Mouse (Mus musculus): ENCODE data around the gene Chst13. TPM values are rescaled to one million over a fixed set of nuclear protein-coding genes. Genes with fewer than 3 reads are reported as not detected.

Chst13 gene
- total RNA-seq (2014; fragmentation: Nextera tagmentation) (not detected in 2 replicates), total RNA-seq (2017) (0.11 TPM in 1 of 2 replicates, not detected in the other), polyA plus RNA-seq (2012) (0.03 TPM in 1 of 2 replicates, not detected in the other)

DNA sequence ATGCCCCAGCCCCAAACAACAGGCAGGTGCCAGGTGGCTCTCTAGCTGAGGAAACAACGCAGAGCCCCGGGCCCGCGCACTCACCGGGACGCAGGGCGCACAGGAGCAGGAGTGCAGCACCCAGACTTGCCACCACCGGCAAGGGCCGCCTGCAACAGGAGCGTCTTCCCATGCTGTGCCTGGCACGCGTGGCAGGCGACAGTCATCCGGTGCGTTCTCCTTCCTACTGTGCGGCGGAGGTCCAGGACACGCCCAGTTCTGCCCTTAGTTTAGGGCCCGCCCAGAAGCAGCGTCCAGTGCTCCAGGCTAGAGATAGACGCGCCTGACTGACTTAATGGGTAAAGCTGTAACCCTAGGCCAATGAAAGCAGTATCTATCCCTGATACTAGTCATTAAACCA, at the start of gene Chst13:
Gene Chst13 (minus strand): TSS at position 195 of the 400 bp plus-strand sequence.
- no peak for ATAC-seq (ENCODE audit: extremely low read depth, insufficient number of reproducible peaks, low FRiP score, poor library complexity, severe bottlenecking)
- TF ChIP-seq GATA2 (IDR thresholded peaks at IDR 0.05; ENCODE audit: borderline replicate concordance, low read depth, low read length): no peak
- no peak for TF ChIP-seq TAL1 (conservative IDR thresholded peaks at IDR 0.05; ENCODE audit: low read depth, low read length)
- TF ChIP-seq CTCF (IDR thresholded peaks at IDR 0.05; ENCODE audit: low read depth, low read length): no peak
- TF ChIP-seq POLR2AphosphoS5 (IDR thresholded peaks at IDR 0.05; ENCODE audit: insufficient replicate concordance, low read depth, low read length): no peak
- no peak for TF ChIP-seq GATA1 (IDR thresholded peaks at IDR 0.05; ENCODE audit: borderline replicate concordance, low read length)
- Histone ChIP-seq H3K27me3 (ENCODE audit: insufficient read depth, low read length) (peaks cover 17% of the 10 kb centered on the region), H3K4me3 (ENCODE audit: low read depth, low read length) (no peak within 1 kb of the TSS), H3K4me1 (ENCODE audit: insufficient read depth, low read depth, low read length) (peaks cover 2% of the 10 kb centered on the region; the same call in 1 of the 2 replicates), H3K9me3 (replicated peaks) (no peaks in the 10 kb centered on the region), H3K36me3 (replicated peaks) (no peaks in the 10 kb centered on the region)
- DNase-seq (ENCODE audit: low spot score): no peak

DNA sequence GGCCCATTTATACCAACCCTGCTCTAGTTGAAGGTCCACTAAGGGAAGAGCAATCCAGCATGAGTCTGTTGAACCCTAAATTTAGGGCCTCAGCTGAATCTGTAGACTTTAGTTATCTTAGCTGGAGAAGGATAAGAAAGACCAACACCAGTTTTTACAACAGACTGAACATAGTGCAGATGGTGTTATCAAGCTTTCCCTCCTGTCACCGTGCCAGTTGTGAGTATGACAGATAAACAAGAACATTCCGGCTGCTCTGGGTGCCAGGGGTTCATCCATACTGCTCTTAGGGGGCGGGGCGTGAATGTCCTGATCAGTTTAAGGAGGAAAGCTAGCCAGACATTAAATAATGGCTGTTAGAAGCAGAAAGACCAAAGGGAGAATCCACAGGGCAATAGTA, 49.7 kb upstream of the Chst13 start:
- H3K4me3 ChIP-seq (ENCODE audit: low read depth, low read length): no peak overlapping the region
- no peaks in the 10 kb centered on the region for H3K9me3 ChIP-seq (replicated peaks)
- TF ChIP-seq GATA2 (IDR thresholded peaks at IDR 0.05; ENCODE audit: borderline replicate concordance, low read depth, low read length): no peak
- TF ChIP-seq TAL1 (conservative IDR thresholded peaks at IDR 0.05; ENCODE audit: low read depth, low read length): peak; percentile 66
- TF ChIP-seq POLR2AphosphoS5 (IDR thresholded peaks at IDR 0.05; ENCODE audit: insufficient replicate concordance, low read depth, low read length): no peak
- H3K4me1 ChIP-seq (ENCODE audit: insufficient read depth, low read depth, low read length): peaks cover 58% of the 10 kb centered on the region
- H3K36me3 ChIP-seq (replicated peaks): peaks cover 82% of the 10 kb centered on the region
- ATAC-seq (ENCODE audit: extremely low read depth, insufficient number of reproducible peaks, low FRiP score, poor library complexity, severe bottlenecking): peak; percentile 67
- H3K27me3 ChIP-seq (ENCODE audit: insufficient read depth, low read length): no peaks in the 10 kb centered on the region
- peak; percentile 44 for DNase-seq (ENCODE audit: low spot score)

DNA sequence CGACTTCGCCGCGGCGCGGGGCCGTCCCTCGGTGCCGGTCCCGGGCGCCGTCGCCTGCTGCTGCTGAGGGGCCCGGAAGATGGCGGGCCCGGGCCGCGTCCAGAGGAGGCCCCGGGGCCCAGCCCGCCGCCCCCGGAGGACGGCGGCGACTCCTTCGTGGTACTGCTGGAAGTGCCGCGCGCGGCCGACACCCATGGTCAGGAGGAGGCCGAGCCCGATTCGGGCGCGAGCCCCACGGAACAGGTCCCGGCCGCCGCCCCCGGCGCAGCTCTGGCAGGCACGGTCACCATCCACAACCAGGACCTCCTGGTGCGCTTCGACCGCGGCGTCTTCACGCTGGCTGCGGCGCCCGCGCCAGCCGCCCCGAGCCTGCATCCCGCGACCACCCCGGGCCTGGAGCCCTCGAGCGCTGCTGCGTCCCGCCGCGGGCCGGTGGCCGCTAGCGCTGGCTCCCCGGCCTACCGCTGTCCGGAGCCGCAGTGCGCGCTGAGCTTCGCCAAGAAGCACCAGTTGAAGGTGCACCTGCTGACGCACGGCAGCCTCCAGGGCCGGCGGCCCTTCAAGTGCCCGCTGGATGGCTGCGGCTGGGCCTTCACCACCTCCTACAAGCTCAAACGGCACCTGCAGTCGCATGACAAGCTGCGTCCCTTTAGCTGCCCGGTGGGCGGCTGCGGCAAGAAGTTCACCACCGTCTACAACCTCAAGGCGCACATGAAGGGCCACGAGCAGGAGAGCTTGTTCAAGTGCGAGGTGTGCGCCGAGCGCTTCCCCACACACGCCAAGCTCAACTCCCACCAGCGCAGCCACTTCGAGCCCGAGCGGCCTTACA, 45.0 kb upstream of the Chst13 start:
- H3K27me3 ChIP-seq (ENCODE audit: insufficient read depth, low read length): peaks cover 13% of the 10 kb centered on the region
- no peak for ATAC-seq (ENCODE audit: extremely low read depth, insufficient number of reproducible peaks, low FRiP score, poor library complexity, severe bottlenecking)
- no peak for DNase-seq (ENCODE audit: low spot score)

DNA sequence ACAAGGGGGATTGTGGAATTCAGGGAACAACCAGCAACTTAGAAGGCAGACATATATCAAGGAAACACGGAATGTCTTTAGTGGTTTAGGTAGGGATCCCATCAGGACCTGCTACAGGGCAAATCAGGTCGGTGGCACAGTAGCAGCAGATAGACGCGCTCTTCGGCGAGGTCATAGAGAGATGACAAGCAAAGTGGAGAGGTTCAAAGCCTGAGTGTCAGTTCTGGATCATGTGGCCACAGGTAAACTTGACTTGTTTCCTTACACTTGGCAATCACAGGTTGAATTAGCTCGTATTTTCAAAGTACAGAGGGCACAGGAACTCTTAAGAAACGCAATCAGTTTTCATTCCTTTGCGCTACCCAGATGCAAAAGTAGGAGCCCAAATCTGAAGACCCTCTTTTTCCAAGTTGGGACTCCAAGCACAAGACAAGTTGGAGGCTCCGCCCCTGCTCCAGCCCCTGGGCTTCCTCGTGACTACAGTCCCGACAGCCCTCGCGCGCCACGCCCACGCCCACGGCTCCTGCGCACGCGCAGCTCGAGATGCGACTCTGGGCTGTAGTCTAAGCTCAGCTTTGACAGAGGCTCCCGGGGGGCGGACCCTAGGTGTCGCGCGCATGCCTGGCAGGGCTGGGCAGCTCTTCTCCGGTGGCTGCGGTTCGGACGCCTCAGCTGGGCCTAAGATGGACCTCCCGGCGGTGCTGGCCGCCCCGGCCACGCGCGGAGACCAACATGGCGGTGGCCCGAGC, 44.2 kb upstream of the Chst13 start, which contains the start of gene Zxdc:
Gene Zxdc (plus strand): TSS at position 517 of the 749 bp plus-strand sequence.
- Histone ChIP-seq H3K4me1 (ENCODE audit: insufficient read depth, low read depth, low read length) (peaks cover 47% of the 10 kb centered on the region), H3K9me3 (replicated peaks) (no peaks in the 10 kb centered on the region), H3K27me3 (ENCODE audit: insufficient read depth, low read length) (peaks cover 16% of the 10 kb centered on the region), H3K4me3 (ENCODE audit: low read depth, low read length) (peak within 1 kb of the TSS; percentile 93), H3K36me3 (replicated peaks) (peaks cover 29% of the 10 kb centered on the region)
- ATAC-seq (ENCODE audit: extremely low read depth, insufficient number of reproducible peaks, low FRiP score, poor library complexity, severe bottlenecking) (peak; percentile 74), DNase-seq (ENCODE audit: low spot score) (peak; percentile 94)
- TF ChIP-seq POLR2AphosphoS5 (IDR thresholded peaks at IDR 0.05; ENCODE audit: insufficient replicate concordance, low read depth, low read length) (no peak), TAL1 (conservative IDR thresholded peaks at IDR 0.05; ENCODE audit: low read depth, low read length) (no peak), GATA1 (IDR thresholded peaks at IDR 0.05; ENCODE audit: borderline replicate concordance, low read length) (no peak), GATA2 (IDR thresholded peaks at IDR 0.05; ENCODE audit: borderline replicate concordance, low read depth, low read length) (no peak), CTCF (IDR thresholded peaks at IDR 0.05; ENCODE audit: low read depth, low read length) (no peak)

More for the DNA sequence above, 45.0 kb upstream of the Chst13 start:
- H3K4me1 ChIP-seq (ENCODE audit: insufficient read depth, low read depth, low read length): peaks cover 54% of the 10 kb centered on the region
- H3K4me3 ChIP-seq (ENCODE audit: low read depth, low read length): peak overlapping the region; percentile 93
- peaks cover 35% of the 10 kb centered on the region for H3K36me3 ChIP-seq (replicated peaks)
- no peaks in the 10 kb centered on the region for H3K9me3 ChIP-seq (replicated peaks)
- TF ChIP-seq POLR2AphosphoS5 (IDR thresholded peaks at IDR 0.05; ENCODE audit: insufficient replicate concordance, low read depth, low read length) (no peak), GATA1 (IDR thresholded peaks at IDR 0.05; ENCODE audit: borderline replicate concordance, low read length) (no peak), CTCF (IDR thresholded peaks at IDR 0.05; ENCODE audit: low read depth, low read length) (no peak), GATA2 (IDR thresholded peaks at IDR 0.05; ENCODE audit: borderline replicate concordance, low read depth, low read length) (no peak), TAL1 (conservative IDR thresholded peaks at IDR 0.05; ENCODE audit: low read depth, low read length) (no peak)

DNA sequence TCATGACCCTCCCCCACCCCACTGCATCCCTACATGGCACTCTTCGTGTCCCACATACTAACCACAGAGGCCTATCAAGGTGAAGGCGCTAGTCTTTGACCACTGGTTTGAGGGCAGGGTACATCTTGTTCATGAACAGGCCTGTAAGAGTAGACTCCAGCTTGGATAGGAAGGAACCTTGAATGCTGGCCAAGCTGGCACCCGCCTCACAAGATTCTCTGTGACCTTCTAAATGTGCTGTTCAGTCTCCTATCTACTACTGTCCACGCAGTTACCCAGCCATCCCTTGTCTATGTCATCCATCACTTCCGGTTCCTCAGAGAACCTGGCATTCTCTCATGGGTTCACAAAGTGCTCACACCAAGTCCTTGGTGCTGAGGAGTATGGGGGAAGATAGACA, 38.3 kb upstream of the Chst13 start:
- ATAC-seq (ENCODE audit: extremely low read depth, insufficient number of reproducible peaks, low FRiP score, poor library complexity, severe bottlenecking) (no peak), DNase-seq (ENCODE audit: low spot score) (no peak)
- Histone ChIP-seq H3K4me1 (ENCODE audit: insufficient read depth, low read depth, low read length) (peaks cover 5% of the 10 kb centered on the region; the same call in 1 of the 2 replicates), H3K36me3 (replicated peaks) (no peaks in the 10 kb centered on the region), H3K27me3 (ENCODE audit: insufficient read depth, low read length) (peaks cover 62% of the 10 kb centered on the region), H3K4me3 (ENCODE audit: low read depth, low read length) (no peak overlapping the region), H3K9me3 (replicated peaks) (no peaks in the 10 kb centered on the region)
- TF ChIP-seq GATA2 (IDR thresholded peaks at IDR 0.05; ENCODE audit: borderline replicate concordance, low read depth, low read length): no peak
- TF ChIP-seq POLR2AphosphoS5 (IDR thresholded peaks at IDR 0.05; ENCODE audit: insufficient replicate concordance, low read depth, low read length): no peak
- TF ChIP-seq TAL1 (conservative IDR thresholded peaks at IDR 0.05; ENCODE audit: low read depth, low read length): no peak
- TF ChIP-seq GATA1 (IDR thresholded peaks at IDR 0.05; ENCODE audit: borderline replicate concordance, low read length): no peak
- TF ChIP-seq CTCF (IDR thresholded peaks at IDR 0.05; ENCODE audit: low read depth, low read length): no peak

Measured in G1E (cell line).